Mouse (Mus musculus) ES-Bruce4 (cell line): ENCODE results near the gene Bckdha.

ENCODE experiments used
- CTCF ChIP-seq: IDR thresholded peaks from one replicate; pipeline ENCODE4 v1.8.1; 2011; ENCODE audit warnings: low read depth, low read length
- EP300 ChIP-seq: IDR thresholded peaks from 2 replicates; pipeline ENCODE4 v1.6.1; 2011; ENCODE audit warnings: low read depth, low read length; ENCODE audit not compliant: insufficient read depth
- POLR2A ChIP-seq: IDR thresholded peaks from one replicate; pipeline ENCODE4 v1.8.1; 2011; ENCODE audit warnings: low read length; ENCODE audit not compliant: insufficient read depth

DNA sequence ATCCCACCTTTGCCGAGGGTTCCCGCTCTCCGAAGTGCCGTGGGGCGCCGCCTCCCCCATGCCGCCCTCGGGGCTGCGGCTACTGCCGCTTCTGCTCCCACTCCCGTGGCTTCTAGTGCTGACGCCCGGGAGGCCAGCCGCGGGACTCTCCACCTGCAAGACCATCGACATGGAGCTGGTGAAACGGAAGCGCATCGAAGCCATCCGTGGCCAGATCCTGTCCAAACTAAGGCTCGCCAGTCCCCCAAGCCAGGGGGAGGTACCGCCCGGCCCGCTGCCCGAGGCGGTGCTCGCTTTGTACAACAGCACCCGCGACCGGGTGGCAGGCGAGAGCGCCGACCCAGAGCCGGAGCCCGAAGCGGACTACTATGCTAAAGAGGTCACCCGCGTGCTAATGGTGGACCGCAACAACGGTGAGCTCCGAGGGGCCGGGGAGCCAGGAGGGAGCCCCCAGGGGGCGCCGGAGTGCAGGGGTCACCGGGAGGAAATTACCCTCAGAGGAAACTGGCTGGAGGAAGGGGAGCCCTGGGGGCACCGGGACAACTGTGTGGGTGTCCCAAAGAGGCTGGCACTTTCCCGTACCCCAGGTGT lies 29.1 kb upstream of the Bckdha start:
- no peak for TF ChIP-seq POLR2A
- TF ChIP-seq CTCF = peak; percentile 24
- no peak for TF ChIP-seq EP300
